Mouse (Mus musculus) kidney, adult 9 months (tissue): Measurements from ENCODE around the gene Rps6ka5.

Experiments
- DNase-seq: peaks from one replicate; pipeline ENCODE4 v3.0.0; 2022

Rps6ka5 gene

DNA sequence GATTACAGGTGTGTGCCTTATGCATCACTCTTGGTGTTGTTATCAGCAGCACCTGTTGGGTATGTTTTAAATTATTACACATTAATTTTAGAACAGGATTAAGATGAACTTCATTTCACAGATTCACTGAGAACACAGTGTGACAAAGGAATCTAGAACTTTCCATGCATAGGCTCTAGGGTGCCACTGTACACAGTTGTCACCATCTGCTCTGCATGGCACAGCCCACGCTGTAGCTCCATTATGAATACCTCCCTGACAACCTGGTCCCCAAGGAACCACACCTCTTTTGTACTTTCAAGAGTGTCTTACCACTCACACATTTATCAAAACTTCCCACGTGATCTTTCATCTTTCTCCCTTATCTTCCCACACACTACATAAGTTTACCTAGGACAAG lies 140.2 kb downstream of the Rps6ka5 start:
- DNase-seq: no peak

- DNase-seq: no peak
These were observed 147.6 kb downstream of the Rps6ka5 start for GRCm38 (mm10) chr12:100579221-100579620.

DNA sequence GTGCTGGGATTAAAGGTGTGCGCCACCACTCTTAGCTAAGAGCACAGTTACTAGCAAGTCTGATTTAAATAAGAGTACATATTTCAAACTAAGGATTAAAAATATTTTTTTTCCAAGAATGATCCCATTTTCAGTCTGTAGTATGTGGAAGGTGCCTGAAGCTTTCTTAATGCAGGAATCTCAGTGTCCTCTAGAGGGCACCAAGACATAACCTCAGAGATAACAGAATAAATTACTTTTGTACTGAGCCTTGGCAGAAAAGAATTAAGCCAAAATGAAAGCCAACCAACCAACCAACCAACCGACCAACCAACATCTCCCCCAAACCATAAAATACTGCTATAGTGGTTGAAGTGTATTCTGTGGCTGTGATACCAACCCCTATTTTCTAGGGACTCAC lies 148.5 kb downstream of the Rps6ka5 start:
- peak; percentile 70 for DNase-seq

DNA sequence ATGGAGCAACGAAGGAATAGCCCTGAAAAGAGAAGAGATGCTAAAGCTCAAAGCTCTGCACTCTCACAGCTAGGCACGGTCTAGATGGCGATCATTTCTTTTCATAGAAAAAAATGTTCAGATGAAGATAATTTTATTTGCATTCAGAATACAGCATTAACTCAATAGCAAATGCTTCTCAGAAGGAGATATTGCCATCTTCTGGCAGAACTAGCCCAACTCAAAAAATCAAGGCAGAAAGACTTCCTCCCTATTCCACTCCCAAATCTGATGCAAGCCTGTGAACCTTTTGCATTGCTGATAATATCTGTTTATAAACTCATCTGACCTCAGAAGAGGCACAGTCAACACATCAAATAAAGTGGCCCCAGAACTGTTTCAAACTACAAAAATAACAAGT lies 151.0 kb downstream of the Rps6ka5 start:
- DNase-seq: no peak

GRCm38 (mm10) chr12:100570522-100571072 lies 156.2 kb downstream of the Rps6ka5 start:
- no peak for DNase-seq

GRCm38 (mm10) chr12:100568831-100569230 lies 158.0 kb downstream of the Rps6ka5 start:
- no peak for DNase-seq

- no peak for DNase-seq
These were observed 158.7 kb downstream of the Rps6ka5 start for GRCm38 (mm10) chr12:100568105-100568504.

DNA sequence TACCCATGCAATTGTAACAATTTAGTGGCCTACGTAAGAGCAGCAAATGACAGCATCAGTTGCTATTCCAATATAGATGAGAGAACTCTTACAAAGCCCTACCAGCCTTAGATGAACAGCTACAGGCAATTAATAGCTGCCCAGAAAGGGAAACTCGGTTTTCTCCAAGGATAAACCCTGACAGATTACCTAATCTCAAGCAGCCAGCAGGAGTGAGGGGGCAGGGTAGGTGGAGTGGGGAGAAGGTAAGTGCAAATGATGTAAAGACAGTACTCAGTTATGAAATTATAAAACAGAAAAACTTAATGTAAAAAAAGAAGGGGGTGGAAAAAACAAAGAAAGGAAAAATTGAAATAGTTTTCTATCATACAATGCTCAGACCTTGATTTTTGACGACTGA lies 159.2 kb downstream of the Rps6ka5 start:
- no peak for DNase-seq

DNA sequence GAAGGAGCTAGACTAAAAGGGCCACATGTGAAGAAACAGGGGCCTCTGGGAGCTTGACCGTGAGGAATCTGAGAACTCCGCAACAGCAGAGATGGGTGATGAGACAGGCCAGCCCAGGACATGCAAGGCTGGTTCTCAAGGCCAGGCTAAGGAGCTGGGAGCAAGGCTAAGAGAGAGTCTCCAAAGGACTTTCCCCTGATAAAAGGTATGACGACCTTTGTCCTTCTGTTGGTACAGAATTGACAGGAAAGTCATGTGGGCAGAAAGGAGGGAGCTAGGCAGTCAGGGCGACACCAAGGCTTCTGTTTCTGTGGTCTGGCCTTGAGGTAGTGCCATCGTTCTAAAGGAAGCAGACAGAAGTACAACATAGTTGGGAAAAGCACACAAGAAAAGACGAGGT lies 173.1 kb downstream of the Rps6ka5 start:
- no peak for DNase-seq

DNA sequence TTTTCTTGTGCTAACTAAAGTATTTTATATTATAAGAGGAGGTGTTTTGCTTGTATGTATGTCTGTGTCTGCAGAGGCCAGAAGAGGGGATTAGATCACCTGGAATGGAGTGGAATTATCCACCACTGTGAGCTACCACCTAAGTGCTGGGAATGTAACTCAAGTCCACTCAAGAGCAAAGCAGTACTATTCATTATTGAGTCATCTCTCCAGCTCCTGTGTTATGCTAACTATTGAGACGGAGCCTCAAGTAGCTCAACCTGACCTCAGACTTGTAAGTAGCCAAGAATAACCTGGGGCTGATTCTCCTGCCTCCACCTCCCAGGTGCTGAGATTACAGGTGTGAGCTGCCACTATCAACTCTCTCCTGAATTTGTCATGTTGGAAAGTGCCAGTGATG lies 174.8 kb downstream of the Rps6ka5 start:
- DNase-seq: no peak

GRCm38 (mm10) chr12:100544194-100544567 lies 182.6 kb downstream of the Rps6ka5 start:
- no peak for DNase-seq

GRCm38 (mm10) chr12:100543437-100544193 lies 183.2 kb downstream of the Rps6ka5 start:
- DNase-seq: no peak

- DNase-seq: no peak
These were observed 184.3 kb downstream of the Rps6ka5 start for GRCm38 (mm10) chr12:100542494-100542893.

DNA sequence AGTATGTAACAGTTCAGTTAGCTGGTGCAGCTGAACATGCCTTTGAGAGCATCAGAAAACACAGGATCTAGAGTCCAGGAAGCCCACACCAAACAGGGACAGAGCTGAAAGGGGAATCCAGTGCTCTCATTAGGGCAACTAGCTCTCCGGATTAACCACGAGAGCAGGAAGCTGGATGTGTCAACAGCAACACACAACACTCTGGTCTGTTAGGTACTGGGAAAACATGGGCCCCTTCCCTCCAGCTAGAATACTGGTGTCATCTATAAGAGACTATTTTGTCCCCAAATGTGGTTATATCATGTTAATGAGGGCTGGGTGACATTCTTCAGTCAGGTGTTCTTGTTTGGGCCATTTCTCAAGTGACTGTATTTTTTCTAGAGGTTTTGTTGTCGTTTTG lies 184.7 kb downstream of the Rps6ka5 start:
- DNase-seq: no peak

DNA sequence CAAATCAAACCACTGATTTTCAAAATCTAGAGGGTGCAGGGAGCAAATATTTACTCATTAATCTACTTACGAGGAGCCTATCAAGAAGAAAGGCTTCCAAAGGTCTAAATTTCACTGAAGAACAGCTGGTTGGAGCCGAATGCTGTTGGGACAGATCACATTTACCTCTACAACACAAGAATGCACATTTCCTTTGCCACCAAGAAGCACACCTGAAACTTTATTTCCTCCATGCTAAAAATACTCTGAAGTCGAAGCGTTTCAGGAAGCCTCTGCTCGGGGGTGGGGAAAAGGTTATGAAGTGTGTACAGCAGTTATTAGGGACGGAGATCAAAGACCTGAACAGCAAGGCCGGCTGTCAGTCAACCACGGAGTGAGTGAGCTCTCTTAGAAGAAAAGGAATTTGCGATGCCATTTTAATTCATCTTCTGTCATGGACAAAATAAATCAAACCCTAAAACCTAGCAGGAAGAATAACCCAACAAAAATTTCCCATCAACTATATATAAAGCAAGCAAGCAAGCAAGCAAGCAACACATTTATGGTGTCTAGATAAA lies 187.5 kb downstream of the Rps6ka5 start:
- no peak for DNase-seq

GRCm38 (mm10) chr12:100538445-100539157 lies 188.2 kb downstream of the Rps6ka5 start:
- DNase-seq: peak; percentile 66

DNA sequence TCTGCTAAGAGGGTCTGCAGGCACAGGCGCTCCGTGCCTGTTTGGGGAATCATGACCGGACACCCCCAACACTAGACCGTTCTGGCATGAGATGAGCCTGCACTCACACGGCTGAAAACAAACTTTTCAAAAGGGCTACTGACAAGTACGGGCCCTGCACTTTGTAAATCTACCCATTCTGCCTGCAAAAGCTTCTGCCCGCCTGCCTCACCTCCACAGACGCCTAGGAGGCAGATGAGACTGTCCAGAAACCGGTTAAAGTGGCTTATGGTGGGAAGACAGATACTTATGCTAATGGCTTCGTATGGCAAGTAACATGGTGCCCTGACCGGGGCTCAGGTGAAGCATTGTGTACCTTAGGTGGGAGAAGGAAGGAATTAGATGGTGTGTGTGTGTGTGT lies 189.7 kb downstream of the Rps6ka5 start:
- DNase-seq: no peak

DNA sequence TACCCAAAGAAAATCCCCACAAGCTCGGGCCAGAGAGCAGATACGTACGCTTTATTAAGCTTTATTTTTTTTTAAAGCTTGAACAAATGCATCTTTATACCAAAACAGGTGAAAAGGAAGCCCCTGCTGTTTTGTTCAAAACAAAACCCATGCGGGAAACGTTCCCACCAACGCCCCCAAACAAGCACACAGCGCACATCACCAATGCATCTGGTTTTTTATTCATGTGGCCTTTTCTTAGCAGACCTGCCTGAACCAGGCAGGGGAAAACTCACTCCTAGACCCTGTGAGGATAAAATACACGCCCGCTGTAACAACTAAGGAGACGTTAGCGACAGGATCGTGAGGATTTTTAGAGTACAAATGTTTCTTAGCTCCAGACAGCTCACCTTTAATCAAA lies 191.8 kb downstream of the Rps6ka5 start:
- DNase-seq: no peak

DNA sequence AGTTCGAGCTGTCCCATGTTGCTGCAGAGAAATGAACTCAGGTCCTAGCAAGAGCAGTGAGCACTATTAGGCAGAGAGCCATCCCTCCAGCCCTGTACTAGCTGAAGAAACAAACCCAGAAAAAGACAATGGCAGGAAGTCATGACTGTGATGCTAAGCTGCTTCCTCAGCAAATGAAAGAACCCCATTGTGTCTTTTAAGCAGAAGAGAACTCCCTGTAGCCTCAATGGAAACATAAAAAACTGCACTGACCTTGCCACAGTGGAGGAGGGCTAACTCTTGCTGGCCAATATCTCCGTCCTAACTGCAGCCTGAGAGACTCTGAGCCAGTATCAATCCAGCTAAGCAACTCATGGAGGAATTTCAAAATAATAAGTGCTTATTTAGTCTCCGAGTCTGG lies 192.8 kb downstream of the Rps6ka5 start:
- peak; percentile 49 for DNase-seq

- no peak for DNase-seq
These were observed 193.6 kb downstream of the Rps6ka5 start for GRCm38 (mm10) chr12:100533209-100533608.

DNA sequence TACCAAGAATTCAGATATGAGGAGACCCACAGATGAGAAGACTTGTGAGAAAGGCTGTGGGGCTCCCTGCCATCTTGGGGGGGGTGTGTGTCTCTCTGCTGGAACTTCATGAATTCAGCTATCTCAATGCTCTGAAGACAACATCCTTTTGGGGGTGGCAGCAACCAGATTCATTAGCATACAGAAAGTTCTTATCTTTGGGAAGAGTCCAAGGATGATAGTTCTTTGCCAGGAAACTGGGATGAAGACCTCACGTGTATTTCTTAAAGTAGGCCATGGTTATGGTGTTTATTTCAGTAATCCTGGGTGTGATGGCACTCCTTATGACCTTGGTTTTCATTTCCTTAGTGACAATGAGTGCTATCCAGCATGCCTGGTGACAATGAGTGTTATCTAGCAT lies 195.0 kb downstream of the Rps6ka5 start:
- no peak for DNase-seq

GRCm38 (mm10) chr12:100530871-100531270 lies 195.9 kb downstream of the Rps6ka5 start:
- DNase-seq: no peak

GRCm38 (mm10) chr12:100529651-100530050 lies 197.1 kb downstream of the Rps6ka5 start:
- DNase-seq: no peak

- DNase-seq: no peak
These were observed 197.6 kb downstream of the Rps6ka5 start for GRCm38 (mm10) chr12:100529172-100529571.
